Mouse (Mus musculus): ENCODE results near the gene Zfhx2. TPM values are rescaled to one million over a fixed set of nuclear protein-coding genes. Genes with fewer than 3 reads are reported as not detected.
"Not testable (repeated sequence)": the region's sequence is repeated elsewhere in the genome, so short reads cannot be mapped to it uniquely, and the experiment has no call there.

Zfhx2 gene
- polyA plus RNA-seq, 1 experiment from 2014 or later = 2.9 TPM

- Histone ChIP-seq H3K27ac (ENCODE audit: low read depth, low read length) (no peak overlapping the region), H3K4me2 (no peak overlapping the region), H3K4me1 (ENCODE audit: control insufficient read depth, insufficient read depth, low read length) (no peaks in the 10 kb centered on the region), H3K27me3 (ENCODE audit: control insufficient read depth, insufficient read depth, low read length) (0 out of 2 replicates have a peak, but pooled peaks cover 4% of the 10 kb centered on the region), H3K9ac (ENCODE audit: low read depth, low read length) (no peak overlapping the region), H3K4me3 (ENCODE audit: low read depth, low read length) (no peak overlapping the region), H3K36me3 (ENCODE audit: control insufficient read depth, insufficient read depth, low read length) (no peaks in the 10 kb centered on the region), H3K9me3 (replicated peaks; ENCODE audit: control insufficient read depth, low read length) (no peaks in the 10 kb centered on the region)
- WGBS (ENCODE audit: insufficient replicate concordance) = 73% methylated on average over 10 of the region's 10 CpGs
- ATAC-seq (replicated peaks; ENCODE audit: insufficient number of reproducible peaks, low FRiP score, low TSS enrichment) = no peak
Observed at GRCm38 (mm10) chr14:55054191-55054749, 37.9 kb downstream of the Zfhx2 start.

DNA sequence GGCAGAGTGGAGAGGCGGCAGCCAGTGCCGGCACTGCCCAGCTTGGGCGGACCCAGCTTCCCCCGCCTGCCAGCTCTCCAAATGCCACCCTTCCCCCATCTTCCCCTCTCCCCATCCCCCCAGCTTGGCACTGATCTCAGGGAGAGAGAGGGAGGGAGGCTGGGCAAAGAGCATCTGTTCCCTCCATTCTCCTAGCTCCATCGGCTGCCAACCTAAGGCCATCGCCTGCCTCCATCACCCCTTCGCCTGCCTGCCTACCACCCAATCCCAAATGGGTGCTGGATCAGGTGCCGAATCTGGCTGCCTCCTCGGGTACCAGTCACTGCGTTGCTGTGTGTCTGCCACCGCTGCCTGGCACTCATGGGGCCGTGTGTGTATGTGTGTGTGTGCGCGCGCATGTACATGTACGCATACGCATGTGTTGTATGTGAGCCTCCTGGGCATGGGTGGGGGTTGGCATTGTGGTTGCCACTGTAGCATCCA, 38.4 kb downstream of the Zfhx2 start:
- Histone ChIP-seq H3K4me2 (no peak overlapping the region), H3K36me3 (ENCODE audit: control insufficient read depth, insufficient read depth, low read length) (no peaks in the 10 kb centered on the region), H3K9ac (ENCODE audit: low read depth, low read length) (no peak overlapping the region), H3K4me3 (ENCODE audit: low read depth, low read length) (no peak overlapping the region), H3K27me3 (ENCODE audit: control insufficient read depth, insufficient read depth, low read length) (0 out of 2 replicates have a peak, but pooled peaks cover 4% of the 10 kb centered on the region), H3K9me3 (replicated peaks; ENCODE audit: control insufficient read depth, low read length) (no peaks in the 10 kb centered on the region), H3K27ac (ENCODE audit: low read depth, low read length) (no peak overlapping the region), H3K4me1 (ENCODE audit: control insufficient read depth, insufficient read depth, low read length) (no peaks in the 10 kb centered on the region)
- no peak for ATAC-seq (replicated peaks; ENCODE audit: insufficient number of reproducible peaks, low FRiP score, low TSS enrichment)
- WGBS (ENCODE audit: insufficient replicate concordance) = 86% methylated on average over 17 of the region's 17 CpGs

DNA sequence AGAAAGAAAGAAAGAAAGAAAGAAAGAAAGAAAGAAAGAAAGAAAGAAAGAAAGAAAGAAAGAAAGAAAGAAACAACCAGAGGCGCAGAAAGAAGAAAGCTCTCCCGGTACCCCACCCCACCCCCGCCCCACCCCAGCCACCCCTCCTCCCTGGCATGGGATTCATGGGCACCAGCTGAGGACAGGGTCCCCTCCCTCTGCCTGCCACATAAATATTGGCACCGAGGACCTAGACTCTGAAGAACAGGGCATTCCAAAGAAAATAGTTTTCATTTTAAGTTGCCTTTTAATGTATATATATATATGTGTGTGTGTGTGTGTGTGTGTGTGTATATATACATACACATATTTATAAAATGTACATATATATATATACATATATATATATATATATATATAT, 39.1 kb downstream of the Zfhx2 start:
- no peak for ATAC-seq (replicated peaks; ENCODE audit: insufficient number of reproducible peaks, low FRiP score, low TSS enrichment)
- no peak overlapping the region for H3K27ac ChIP-seq (ENCODE audit: low read depth, low read length)
- 80% methylated on average over 4 of the region's 4 CpGs for WGBS (ENCODE audit: insufficient replicate concordance)
- H3K9me3 ChIP-seq (replicated peaks; ENCODE audit: control insufficient read depth, low read length) = no peaks in the 10 kb centered on the region
- H3K9ac ChIP-seq (ENCODE audit: low read depth, low read length) = no peak overlapping the region
- H3K4me3 ChIP-seq (ENCODE audit: low read depth, low read length) = no peak overlapping the region
- H3K36me3 ChIP-seq (ENCODE audit: control insufficient read depth, insufficient read depth, low read length) = no peaks in the 10 kb centered on the region
- H3K4me1 ChIP-seq (ENCODE audit: control insufficient read depth, insufficient read depth, low read length) = no peaks in the 10 kb centered on the region
- H3K4me2 ChIP-seq = no peak overlapping the region
- H3K27me3 ChIP-seq (ENCODE audit: control insufficient read depth, insufficient read depth, low read length) = 0 out of 2 replicates have a peak, but pooled peaks cover 4% of the 10 kb centered on the region

DNA sequence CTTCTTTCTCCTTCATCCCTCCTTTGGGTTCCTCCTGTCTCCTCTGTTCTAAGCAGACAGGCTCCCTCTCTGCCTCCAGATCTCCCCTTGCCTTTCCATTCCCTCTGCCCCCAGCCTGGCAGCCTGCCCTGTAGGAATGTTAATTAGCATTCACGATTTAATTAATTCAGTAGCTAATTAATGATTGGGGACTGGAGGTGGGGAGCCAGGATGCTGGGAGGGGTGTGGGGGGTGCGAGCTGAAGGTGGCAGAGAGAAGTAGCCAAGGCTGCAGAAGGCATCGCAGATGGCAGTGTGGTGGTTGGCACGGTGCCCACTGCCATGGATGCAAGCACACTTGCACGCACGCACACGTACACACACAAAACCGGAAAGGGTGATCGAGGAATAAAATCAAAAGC, 39.6 kb downstream of the Zfhx2 start:
- no peak overlapping the region for H3K27ac ChIP-seq (ENCODE audit: low read depth, low read length)
- WGBS (ENCODE audit: insufficient replicate concordance) = 83% methylated on average over 9 of the region's 9 CpGs
- no peak overlapping the region for H3K4me2 ChIP-seq
- no peaks in the 10 kb centered on the region for H3K4me1 ChIP-seq (ENCODE audit: control insufficient read depth, insufficient read depth, low read length)
- no peak overlapping the region for H3K4me3 ChIP-seq (ENCODE audit: low read depth, low read length)
- 0 out of 2 replicates have a peak, but pooled peaks cover 4% of the 10 kb centered on the region for H3K27me3 ChIP-seq (ENCODE audit: control insufficient read depth, insufficient read depth, low read length)
- ATAC-seq (replicated peaks; ENCODE audit: insufficient number of reproducible peaks, low FRiP score, low TSS enrichment) = no peak
- H3K9me3 ChIP-seq (replicated peaks; ENCODE audit: control insufficient read depth, low read length) = no peaks in the 10 kb centered on the region
- H3K36me3 ChIP-seq (ENCODE audit: control insufficient read depth, insufficient read depth, low read length) = no peaks in the 10 kb centered on the region
- H3K9ac ChIP-seq (ENCODE audit: low read depth, low read length) = no peak overlapping the region

DNA sequence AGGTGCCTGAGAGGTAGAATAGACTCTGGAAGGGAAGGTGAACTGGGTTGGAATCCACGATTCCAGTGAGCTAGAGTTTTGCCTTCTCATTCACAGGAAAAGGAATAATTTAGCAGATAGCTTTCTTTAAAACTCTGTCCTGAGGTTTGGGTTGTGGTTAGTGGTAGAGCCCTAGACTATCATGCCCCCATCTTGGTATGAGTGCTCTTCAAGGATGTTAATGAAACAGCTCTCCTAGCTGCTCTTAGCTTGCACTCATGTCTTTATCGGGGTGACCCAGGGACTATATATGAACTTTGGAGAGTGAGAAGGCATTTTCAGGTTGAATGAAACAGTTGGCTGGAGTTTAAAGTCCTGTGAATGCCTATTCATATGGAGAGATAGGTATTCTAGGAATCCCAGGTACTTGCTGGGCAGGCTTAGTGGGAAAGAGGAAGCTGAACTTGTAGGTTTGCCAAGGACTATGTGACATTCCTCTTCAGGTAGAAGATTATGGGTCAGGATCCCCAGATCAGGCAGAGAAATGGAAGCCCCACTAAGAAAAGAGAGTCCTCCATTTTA, 44.1 kb downstream of the Zfhx2 start:
- H3K4me3 ChIP-seq (ENCODE audit: low read depth, low read length) = no peak overlapping the region
- H3K36me3 ChIP-seq (ENCODE audit: control insufficient read depth, insufficient read depth, low read length) = no peaks in the 10 kb centered on the region
- WGBS (ENCODE audit: insufficient replicate concordance) = 77% methylated on average over 2 of the region's 2 CpGs
- H3K27ac ChIP-seq (ENCODE audit: low read depth, low read length) = no peak overlapping the region
- H3K9me3 ChIP-seq (replicated peaks; ENCODE audit: control insufficient read depth, low read length) = no peaks in the 10 kb centered on the region
- no peaks in the 10 kb centered on the region for H3K4me1 ChIP-seq (ENCODE audit: control insufficient read depth, insufficient read depth, low read length)
- H3K4me2 ChIP-seq = no peak overlapping the region
- H3K9ac ChIP-seq (ENCODE audit: low read depth, low read length) = no peak overlapping the region
- ATAC-seq (replicated peaks; ENCODE audit: insufficient number of reproducible peaks, low FRiP score, low TSS enrichment) = no peak
- no peaks in the 10 kb centered on the region for H3K27me3 ChIP-seq (ENCODE audit: control insufficient read depth, insufficient read depth, low read length)

GRCm38 (mm10) chr14:55043694-55044093, 48.4 kb downstream of the Zfhx2 start:
- H3K4me2 ChIP-seq; ATAC-seq (replicated peaks; ENCODE audit: insufficient number of reproducible peaks, low FRiP score, low TSS enrichment); H3K9ac ChIP-seq (ENCODE audit: low read depth, low read length); H3K36me3 ChIP-seq (ENCODE audit: control insufficient read depth, insufficient read depth, low read length); H3K4me1 ChIP-seq (ENCODE audit: control insufficient read depth, insufficient read depth, low read length); H3K27ac ChIP-seq (ENCODE audit: low read depth, low read length); H3K27me3 ChIP-seq (ENCODE audit: control insufficient read depth, insufficient read depth, low read length); H3K9me3 ChIP-seq (replicated peaks; ENCODE audit: control insufficient read depth, low read length); H3K4me3 ChIP-seq (ENCODE audit: low read depth, low read length): not testable (repeated sequence)
- WGBS (ENCODE audit: insufficient replicate concordance) = no CpG with 5 or more reads among the region's 2 CpGs

DNA sequence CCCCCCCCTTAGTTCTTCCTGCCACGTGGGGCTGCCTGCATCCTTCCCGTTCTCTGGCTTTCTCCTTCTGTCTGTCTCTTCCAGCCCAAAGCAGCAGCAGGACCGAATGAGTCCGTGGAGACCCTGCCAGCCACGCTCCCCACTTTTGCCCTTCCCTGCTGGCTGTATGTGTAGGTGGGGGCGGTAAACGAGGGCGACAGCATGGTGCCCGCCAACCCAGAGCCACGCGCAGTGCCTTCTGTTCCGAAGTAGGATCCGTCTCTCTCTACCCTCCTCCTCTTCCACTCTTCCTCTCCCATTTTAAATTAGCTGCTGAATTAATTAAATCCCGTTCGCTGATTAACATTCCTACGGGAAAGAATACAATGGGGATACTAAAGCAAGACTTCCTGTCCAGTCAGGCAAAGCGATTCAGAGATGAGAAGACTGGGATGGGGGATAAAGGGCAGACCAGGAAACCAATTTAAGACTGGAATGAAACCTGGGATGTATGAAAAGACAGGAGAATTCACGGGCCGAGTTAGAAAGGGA, 59.4 kb downstream of the Zfhx2 start:
- no peaks in the 10 kb centered on the region for H3K27me3 ChIP-seq (ENCODE audit: control insufficient read depth, insufficient read depth, low read length)
- no peak overlapping the region for H3K4me3 ChIP-seq (ENCODE audit: low read depth, low read length)
- no peaks in the 10 kb centered on the region for H3K36me3 ChIP-seq (ENCODE audit: control insufficient read depth, insufficient read depth, low read length)
- 43% methylated on average over 19 of the region's 19 CpGs for WGBS (ENCODE audit: insufficient replicate concordance)
- H3K9me3 ChIP-seq (replicated peaks; ENCODE audit: control insufficient read depth, low read length) = no peaks in the 10 kb centered on the region
- ATAC-seq (replicated peaks; ENCODE audit: insufficient number of reproducible peaks, low FRiP score, low TSS enrichment) = no peak
- H3K9ac ChIP-seq (ENCODE audit: low read depth, low read length) = no peak overlapping the region
- H3K4me1 ChIP-seq (ENCODE audit: control insufficient read depth, insufficient read depth, low read length) = peaks cover 7% of the 10 kb centered on the region
- H3K27ac ChIP-seq (ENCODE audit: low read depth, low read length) = no peak overlapping the region
- H3K4me2 ChIP-seq = no peak overlapping the region

DNA sequence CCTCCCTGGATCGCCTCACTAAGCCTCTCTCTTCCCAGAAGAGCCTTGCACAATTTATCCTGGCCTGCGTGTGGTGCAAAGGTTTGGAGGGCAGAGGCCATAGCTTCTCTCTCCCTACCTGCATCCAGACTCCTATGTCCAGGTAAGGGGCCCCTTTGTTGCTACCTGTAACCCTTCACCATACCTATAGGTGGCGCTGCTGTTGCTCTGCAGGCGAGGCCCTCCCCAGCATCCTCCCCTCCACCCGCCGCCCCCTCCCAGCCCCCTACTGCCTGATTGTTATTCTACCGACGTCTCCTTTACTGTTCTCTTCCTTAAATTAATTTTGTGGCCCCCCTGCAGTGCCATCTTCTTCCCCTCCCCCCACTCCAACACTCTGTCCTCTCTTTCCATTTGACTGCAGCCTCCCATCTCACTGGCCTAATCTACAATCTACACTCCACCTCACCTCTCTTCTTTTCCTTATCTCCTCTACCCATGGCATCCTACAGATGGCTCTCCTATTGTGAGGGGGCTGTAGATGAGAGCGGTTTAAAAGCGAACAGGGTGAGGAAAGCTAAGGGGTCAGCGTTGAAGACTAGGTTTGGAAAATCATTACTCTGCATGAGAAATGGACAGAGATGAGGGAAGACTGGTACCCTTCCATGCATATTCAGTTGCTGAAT, 63.0 kb downstream of the Zfhx2 start:
- no peaks in the 10 kb centered on the region for H3K36me3 ChIP-seq (ENCODE audit: control insufficient read depth, insufficient read depth, low read length)
- no peak overlapping the region for H3K9ac ChIP-seq (ENCODE audit: low read depth, low read length)
- ATAC-seq (replicated peaks; ENCODE audit: insufficient number of reproducible peaks, low FRiP score, low TSS enrichment) = no peak
- H3K4me2 ChIP-seq = no peak overlapping the region
- H3K27ac ChIP-seq (ENCODE audit: low read depth, low read length) = no peak overlapping the region
- 6% methylated on average over 11 of the region's 11 CpGs for WGBS (ENCODE audit: insufficient replicate concordance)
- no peaks in the 10 kb centered on the region for H3K27me3 ChIP-seq (ENCODE audit: control insufficient read depth, insufficient read depth, low read length)
- H3K4me1 ChIP-seq (ENCODE audit: control insufficient read depth, insufficient read depth, low read length) = peaks cover 7% of the 10 kb centered on the region
- no peak overlapping the region for H3K4me3 ChIP-seq (ENCODE audit: low read depth, low read length)
- no peaks in the 10 kb centered on the region for H3K9me3 ChIP-seq (replicated peaks; ENCODE audit: control insufficient read depth, low read length)

Measured in heart, embryonic 11.5 days (tissue).